Mouse (Mus musculus): ENCODE results near the gene Gm4952. TPM values are rescaled to one million over a fixed set of nuclear protein-coding genes. Genes with fewer than 3 reads are reported as not detected.
A peak's percentile ranks its signal among the peaks of the same experiment; 100 is the strongest.

Gm4952 gene
- polyA plus RNA-seq, 1 experiment from 2014 or later = 1.2 TPM

- under 1% methylated on average over 49 of the region's 49 CpGs for WGBS
- Histone ChIP-seq H3K4me1 (replicated peaks; ENCODE audit: control insufficient read depth, insufficient read depth) (no peaks in the 10 kb centered on the region; the same call in 1 of the 2 replicates), H3K4me2 (replicated peaks; ENCODE audit: low read depth) (peak overlapping the region; percentile 98), H3K27me3 (ENCODE audit: control insufficient read depth, insufficient read depth, low read length) (no peaks in the 10 kb centered on the region), H3K27ac (replicated peaks) (peak overlapping the region; percentile 92), H3K36me3 (ENCODE audit: control insufficient read depth, insufficient read depth, low read length) (no peaks in the 10 kb centered on the region), H3K9ac (ENCODE audit: low read length) (peak overlapping the region; percentile 78), H3K4me3 (ENCODE audit: low read depth, low read length) (peak overlapping the region; percentile 69), H3K9me3 (ENCODE audit: control insufficient read depth, low read length) (no peaks in the 10 kb centered on the region)
- TF ChIP-seq CTCF (IDR thresholded peaks at IDR 0.05; ENCODE audit: low read depth) (peak; percentile 81), EP300 (optimal IDR thresholded peaks at IDR 0.05) (no peak)
- DNase-seq (ENCODE audit: low spot score) (peak; percentile 85), ATAC-seq (ENCODE audit: low FRiP score, low TSS enrichment) (peak; percentile 96)
Measured at GRCm38 (mm10) chr19:12595530-12596289, 4.1 kb upstream of the Gm4952 start.

- Histone ChIP-seq H3K4me3 (ENCODE audit: low read depth, low read length) (peak overlapping the region; percentile 69), H3K9ac (ENCODE audit: low read length) (peak overlapping the region; percentile 78), H3K27me3 (ENCODE audit: control insufficient read depth, insufficient read depth, low read length) (no peaks in the 10 kb centered on the region), H3K4me2 (replicated peaks; ENCODE audit: low read depth) (peak overlapping the region; percentile 98), H3K36me3 (ENCODE audit: control insufficient read depth, insufficient read depth, low read length) (no peaks in the 10 kb centered on the region), H3K4me1 (replicated peaks; ENCODE audit: control insufficient read depth, insufficient read depth) (no peaks in the 10 kb centered on the region; the same call in 1 of the 2 replicates), H3K9me3 (ENCODE audit: control insufficient read depth, low read length) (no peaks in the 10 kb centered on the region), H3K27ac (replicated peaks) (peak overlapping the region; percentile 92)
- WGBS = 15% methylated on average over 22 of the region's 23 CpGs
- DNase-seq (ENCODE audit: low spot score) = peak; percentile 48
- no peak for TF ChIP-seq EP300 (optimal IDR thresholded peaks at IDR 0.05)
- no peak for TF ChIP-seq CTCF (IDR thresholded peaks at IDR 0.05; ENCODE audit: low read depth)
- peak; percentile 56 for ATAC-seq (ENCODE audit: low FRiP score, low TSS enrichment)
Measured at GRCm38 (mm10) chr19:12596290-12597072, 3.3 kb upstream of the Gm4952 start.

GRCm38 (mm10) chr19:12597073-12597405 is 2.7 kb upstream of the Gm4952 start:
- Histone ChIP-seq H3K4me1 (replicated peaks; ENCODE audit: control insufficient read depth, insufficient read depth) (no peaks in the 10 kb centered on the region; the same call in 1 of the 2 replicates), H3K27me3 (ENCODE audit: control insufficient read depth, insufficient read depth, low read length) (no peaks in the 10 kb centered on the region), H3K36me3 (ENCODE audit: control insufficient read depth, insufficient read depth, low read length) (no peaks in the 10 kb centered on the region), H3K9me3 (ENCODE audit: control insufficient read depth, low read length) (no peaks in the 10 kb centered on the region), H3K27ac (replicated peaks) (no peak overlapping the region), H3K4me3 (ENCODE audit: low read depth, low read length) (peak overlapping the region; percentile 69), H3K4me2 (replicated peaks; ENCODE audit: low read depth) (peak overlapping the region; percentile 98), H3K9ac (ENCODE audit: low read length) (no peak overlapping the region)
- no peak for TF ChIP-seq EP300 (optimal IDR thresholded peaks at IDR 0.05)
- no peak for TF ChIP-seq CTCF (IDR thresholded peaks at IDR 0.05; ENCODE audit: low read depth)
- WGBS = 30% methylated on average over 3 of the region's 3 CpGs
- ATAC-seq (ENCODE audit: low FRiP score, low TSS enrichment) (no peak), DNase-seq (ENCODE audit: low spot score) (peak; percentile 20)

- no peaks in the 10 kb centered on the region for H3K9me3 ChIP-seq (ENCODE audit: control insufficient read depth, low read length)
- no peak overlapping the region for H3K4me3 ChIP-seq (ENCODE audit: low read depth, low read length)
- WGBS = 51% methylated on average over 3 of the region's 3 CpGs
- no peaks in the 10 kb centered on the region for H3K27me3 ChIP-seq (ENCODE audit: control insufficient read depth, insufficient read depth, low read length)
- H3K4me2 ChIP-seq (replicated peaks; ENCODE audit: low read depth) = no peak overlapping the region
- H3K9ac ChIP-seq (ENCODE audit: low read length) = no peak overlapping the region
- ATAC-seq (ENCODE audit: low FRiP score, low TSS enrichment) = no peak
- H3K4me1 ChIP-seq (replicated peaks; ENCODE audit: control insufficient read depth, insufficient read depth) = no peaks in the 10 kb centered on the region; the same call in 1 of the 2 replicates
- no peak overlapping the region for H3K27ac ChIP-seq (replicated peaks)
- no peak for DNase-seq (ENCODE audit: low spot score)
- TF ChIP-seq CTCF (IDR thresholded peaks at IDR 0.05; ENCODE audit: low read depth) = no peak
- no peak for TF ChIP-seq EP300 (optimal IDR thresholded peaks at IDR 0.05)
- no peaks in the 10 kb centered on the region for H3K36me3 ChIP-seq (ENCODE audit: control insufficient read depth, insufficient read depth, low read length)
Measured at GRCm38 (mm10) chr19:12598674-12599073, 1.1 kb upstream of the Gm4952 start.

- Histone ChIP-seq H3K27ac (replicated peaks) (peak overlapping the region; percentile 20; the same call in 1 of the 2 replicates), H3K4me2 (replicated peaks; ENCODE audit: low read depth) (no peak overlapping the region), H3K27me3 (ENCODE audit: control insufficient read depth, insufficient read depth, low read length) (no peaks in the 10 kb centered on the region), H3K4me3 (ENCODE audit: low read depth, low read length) (no peak overlapping the region), H3K9me3 (ENCODE audit: control insufficient read depth, low read length) (no peaks in the 10 kb centered on the region), H3K36me3 (ENCODE audit: control insufficient read depth, insufficient read depth, low read length) (no peaks in the 10 kb centered on the region), H3K9ac (ENCODE audit: low read length) (no peak overlapping the region), H3K4me1 (replicated peaks; ENCODE audit: control insufficient read depth, insufficient read depth) (no peaks in the 10 kb centered on the region; the same call in 1 of the 2 replicates)
- peak; percentile 78 for ATAC-seq (ENCODE audit: low FRiP score, low TSS enrichment)
- no peak for TF ChIP-seq EP300 (optimal IDR thresholded peaks at IDR 0.05)
- TF ChIP-seq CTCF (IDR thresholded peaks at IDR 0.05; ENCODE audit: low read depth) = no peak
- peak; percentile 46 for DNase-seq (ENCODE audit: low spot score)
- WGBS = 12% methylated on average over 2 of the region's 2 CpGs
Measured at GRCm38 (mm10) chr19:12600684-12601480, 1.1 kb downstream of the Gm4952 start.
